Mouse (Mus musculus): ENCODE results near the gene Tspan12. TPM values are rescaled to one million over a fixed set of nuclear protein-coding genes. Genes with fewer than 3 reads are reported as not detected.
A peak's percentile ranks its signal among the peaks of the same experiment; 100 is the strongest.

The Tspan12 gene
- polyA plus RNA-seq, 1 experiment: 8.2 TPM

GRCm38 (mm10) chr6:21851596-21852343 lies 545 bp downstream of the Tspan12 start:
- no peak for TF ChIP-seq FOSL1 (IDR thresholded peaks at IDR 0.05; ENCODE audit: insufficient read depth, low read length, poor library complexity, severe bottlenecking)
- TF ChIP-seq USF1 (IDR thresholded peaks at IDR 0.05; ENCODE audit: low read depth): no peak
- TF ChIP-seq CTCF (IDR thresholded peaks at IDR 0.05; ENCODE audit: control insufficient read depth, insufficient read depth, insufficient read length): peak; percentile 48
- no peaks in the 10 kb centered on the region for H3K27me3 ChIP-seq (ENCODE audit: control insufficient read depth, insufficient read depth, insufficient read length)
- peaks cover 9% of the 10 kb centered on the region for H3K79me2 ChIP-seq (ENCODE audit: control insufficient read depth, insufficient read depth)
- H3K79me3 ChIP-seq (ENCODE audit: low read depth): no peaks in the 10 kb centered on the region
- H3ac ChIP-seq (ENCODE audit: control insufficient read depth, insufficient read length, low read depth): peak overlapping the region; percentile 79
- peaks cover 9% of the 10 kb centered on the region for H3K36me3 ChIP-seq (ENCODE audit: control insufficient read depth, insufficient read depth)
- H3K4me3 ChIP-seq (ENCODE audit: insufficient read depth, poor library complexity, severe bottlenecking): peak overlapping the region; percentile 53

GRCm38 (mm10) chr6:21851346-21851595 lies 1.0 kb downstream of the Tspan12 start:
- no peak for TF ChIP-seq FOSL1 (IDR thresholded peaks at IDR 0.05; ENCODE audit: insufficient read depth, low read length, poor library complexity, severe bottlenecking)
- peaks cover 9% of the 10 kb centered on the region for H3K79me2 ChIP-seq (ENCODE audit: control insufficient read depth, insufficient read depth)
- H3ac ChIP-seq (ENCODE audit: control insufficient read depth, insufficient read length, low read depth): peak overlapping the region; percentile 79
- H3K4me3 ChIP-seq (ENCODE audit: insufficient read depth, poor library complexity, severe bottlenecking): peak overlapping the region; percentile 53
- peaks cover 9% of the 10 kb centered on the region for H3K36me3 ChIP-seq (ENCODE audit: control insufficient read depth, insufficient read depth)
- no peaks in the 10 kb centered on the region for H3K79me3 ChIP-seq (ENCODE audit: low read depth)
- H3K27me3 ChIP-seq (ENCODE audit: control insufficient read depth, insufficient read depth, insufficient read length): no peaks in the 10 kb centered on the region

- no peaks in the 10 kb centered on the region for H3K79me3 ChIP-seq (ENCODE audit: low read depth)
- peaks cover 9% of the 10 kb centered on the region for H3K79me2 ChIP-seq (ENCODE audit: control insufficient read depth, insufficient read depth)
- no peaks in the 10 kb centered on the region for H3K27me3 ChIP-seq (ENCODE audit: control insufficient read depth, insufficient read depth, insufficient read length)
- no peak overlapping the region for H3ac ChIP-seq (ENCODE audit: control insufficient read depth, insufficient read length, low read depth)
- H3K36me3 ChIP-seq (ENCODE audit: control insufficient read depth, insufficient read depth): peaks cover 9% of the 10 kb centered on the region
- no peak for TF ChIP-seq CTCF (IDR thresholded peaks at IDR 0.05; ENCODE audit: control insufficient read depth, insufficient read depth, insufficient read length)
- TF ChIP-seq MYOG (IDR thresholded peaks at IDR 0.05; ENCODE audit: control insufficient read depth, extremely low read depth, insufficient read length): no peak
- no peak for TF ChIP-seq FOSL1 (IDR thresholded peaks at IDR 0.05; ENCODE audit: insufficient read depth, low read length, poor library complexity, severe bottlenecking)
- TF ChIP-seq USF1 (IDR thresholded peaks at IDR 0.05; ENCODE audit: low read depth): no peak
- no peak for TF ChIP-seq CEBPB (IDR thresholded peaks at IDR 0.05; ENCODE audit: low read depth)
- no peak for TF ChIP-seq MAX (IDR thresholded peaks at IDR 0.05)
- no peak for TF ChIP-seq MYOD1 (IDR thresholded peaks at IDR 0.05; ENCODE audit: control insufficient read depth, insufficient read length, low read depth)
- no peak overlapping the region for H3K4me3 ChIP-seq (ENCODE audit: insufficient read depth, poor library complexity, severe bottlenecking)
Measured at GRCm38 (mm10) chr6:21850526-21851345, 1.6 kb downstream of the Tspan12 start.

GRCm38 (mm10) chr6:21848808-21849207 lies 3.5 kb downstream of the Tspan12 start:
- Histone ChIP-seq H3K79me2 (ENCODE audit: control insufficient read depth, insufficient read depth) (peaks cover 9% of the 10 kb centered on the region), H3K36me3 (ENCODE audit: control insufficient read depth, insufficient read depth) (peaks cover 9% of the 10 kb centered on the region), H3K79me3 (ENCODE audit: low read depth) (no peaks in the 10 kb centered on the region), H3K4me3 (ENCODE audit: insufficient read depth, poor library complexity, severe bottlenecking) (no peak overlapping the region), H3ac (ENCODE audit: control insufficient read depth, insufficient read length, low read depth) (no peak overlapping the region), H3K27me3 (ENCODE audit: control insufficient read depth, insufficient read depth, insufficient read length) (no peaks in the 10 kb centered on the region)
- TF ChIP-seq MYOD1 (IDR thresholded peaks at IDR 0.05; ENCODE audit: control insufficient read depth, insufficient read length, low read depth) (no peak), USF1 (IDR thresholded peaks at IDR 0.05; ENCODE audit: low read depth) (no peak), FOSL1 (IDR thresholded peaks at IDR 0.05; ENCODE audit: insufficient read depth, low read length, poor library complexity, severe bottlenecking) (no peak), MAX (IDR thresholded peaks at IDR 0.05) (no peak), MYOG (IDR thresholded peaks at IDR 0.05; ENCODE audit: control insufficient read depth, extremely low read depth, insufficient read length) (no peak), CTCF (IDR thresholded peaks at IDR 0.05; ENCODE audit: control insufficient read depth, insufficient read depth, insufficient read length) (no peak), CEBPB (IDR thresholded peaks at IDR 0.05; ENCODE audit: low read depth) (no peak)

- no peak overlapping the region for H3K4me3 ChIP-seq (ENCODE audit: insufficient read depth, poor library complexity, severe bottlenecking)
- no peak overlapping the region for H3ac ChIP-seq (ENCODE audit: control insufficient read depth, insufficient read length, low read depth)
- H3K36me3 ChIP-seq (ENCODE audit: control insufficient read depth, insufficient read depth): peaks cover 12% of the 10 kb centered on the region
- no peaks in the 10 kb centered on the region for H3K27me3 ChIP-seq (ENCODE audit: control insufficient read depth, insufficient read depth, insufficient read length)
- H3K79me3 ChIP-seq (ENCODE audit: low read depth): no peaks in the 10 kb centered on the region
- no peaks in the 10 kb centered on the region for H3K79me2 ChIP-seq (ENCODE audit: control insufficient read depth, insufficient read depth)
- TF ChIP-seq CEBPB (IDR thresholded peaks at IDR 0.05; ENCODE audit: low read depth): no peak
- no peak for TF ChIP-seq MYOD1 (IDR thresholded peaks at IDR 0.05; ENCODE audit: control insufficient read depth, insufficient read length, low read depth)
- no peak for TF ChIP-seq USF1 (IDR thresholded peaks at IDR 0.05; ENCODE audit: low read depth)
- no peak for TF ChIP-seq MAX (IDR thresholded peaks at IDR 0.05)
- TF ChIP-seq FOSL1 (IDR thresholded peaks at IDR 0.05; ENCODE audit: insufficient read depth, low read length, poor library complexity, severe bottlenecking): no peak
- no peak for TF ChIP-seq MYOG (IDR thresholded peaks at IDR 0.05; ENCODE audit: control insufficient read depth, extremely low read depth, insufficient read length)
- no peak for TF ChIP-seq CTCF (IDR thresholded peaks at IDR 0.05; ENCODE audit: control insufficient read depth, insufficient read depth, insufficient read length)
Measured at GRCm38 (mm10) chr6:21839976-21840775, 12.1 kb downstream of the Tspan12 start.

Data from C2C12 (cell line).